Mouse (Mus musculus) heart, adult 8-10 months (tissue): ENCODE data around the gene Kcnk5. TPM values are rescaled to one million over a fixed set of nuclear protein-coding genes. Genes with fewer than 3 reads are reported as not detected.
A peak's percentile ranks its signal among the peaks of the same experiment; 100 is the strongest.

Experiments
- DNase-seq: peaks from one replicate; pipeline ENCODE4 v3.0.0; 2022; ENCODE audit warnings: low spot score
- total RNA-seq, 4 experiments: library from RNA; stranded (reverse); gene quantifications; 2 replicates each; pipeline ENCODE4 v1.2.4; 2022

The Kcnk5 gene
- total RNA-seq = 1 to 10 TPM in 1 of 4 experiments, under 1 TPM in 3; 0.52 to 1.3 (median 0.75) TPM

GRCm38 (mm10) chr14:20181466-20181921 lies at the start of gene Kcnk5:
Gene Kcnk5 (minus strand): TSS chr14:20181809.
- peak; percentile 74 for DNase-seq

GRCm38 (mm10) chr14:20230063-20230491 lies 48.5 kb upstream of the Kcnk5 start:
- no peak for DNase-seq

- no peak for DNase-seq
These were observed 47.8 kb upstream of the Kcnk5 start for GRCm38 (mm10) chr14:20229437-20229836.

GRCm38 (mm10) chr14:20228336-20228735 lies 46.7 kb upstream of the Kcnk5 start:
- DNase-seq = no peak

- no peak for DNase-seq
These were observed 45.4 kb upstream of the Kcnk5 start for GRCm38 (mm10) chr14:20226982-20227381.

GRCm38 (mm10) chr14:20226488-20226887 lies 44.9 kb upstream of the Kcnk5 start:
- DNase-seq = no peak

GRCm38 (mm10) chr14:20225525-20225924 lies 43.9 kb upstream of the Kcnk5 start:
- DNase-seq = no peak

- no peak for DNase-seq
These were observed 43.1 kb upstream of the Kcnk5 start for GRCm38 (mm10) chr14:20224576-20225218.

- no peak for DNase-seq
These were observed 42.6 kb upstream of the Kcnk5 start for GRCm38 (mm10) chr14:20224163-20224562.

GRCm38 (mm10) chr14:20223253-20223652 lies 41.6 kb upstream of the Kcnk5 start:
- DNase-seq = no peak

- DNase-seq = no peak
These were observed 39.5 kb upstream of the Kcnk5 start for GRCm38 (mm10) chr14:20221083-20221482.

GRCm38 (mm10) chr14:20219849-20220248 lies 38.2 kb upstream of the Kcnk5 start:
- DNase-seq = no peak

GRCm38 (mm10) chr14:20217299-20217864 lies 35.8 kb upstream of the Kcnk5 start:
- DNase-seq = no peak

GRCm38 (mm10) chr14:20216561-20217298 lies 35.1 kb upstream of the Kcnk5 start:
- DNase-seq = no peak

GRCm38 (mm10) chr14:20215826-20216225 lies 34.2 kb upstream of the Kcnk5 start:
- no peak for DNase-seq

GRCm38 (mm10) chr14:20214125-20214524 lies 32.5 kb upstream of the Kcnk5 start:
- DNase-seq = no peak

- DNase-seq = no peak
These were observed 30.4 kb upstream of the Kcnk5 start for GRCm38 (mm10) chr14:20211754-20212601.

GRCm38 (mm10) chr14:20209926-20210325 lies 28.3 kb upstream of the Kcnk5 start:
- no peak for DNase-seq

GRCm38 (mm10) chr14:20208435-20208834 lies 26.8 kb upstream of the Kcnk5 start:
- DNase-seq = no peak

- no peak for DNase-seq
These were observed 24.1 kb upstream of the Kcnk5 start for GRCm38 (mm10) chr14:20205747-20206146.

GRCm38 (mm10) chr14:20203301-20203700 lies 21.7 kb upstream of the Kcnk5 start:
- DNase-seq = no peak
